Mouse (Mus musculus) myocyte (in vitro differentiated cells): ENCODE data around the gene Spaca6.
A peak's percentile ranks its signal among the peaks of the same experiment; 100 is the strongest.

ENCODE experiments used
- E2F4 ChIP-seq: IDR thresholded peaks from one replicate; pipeline ENCODE4 v1.6.1; 2011; ENCODE audit warnings: mild to moderate bottlenecking, control low read depth, moderate library complexity; ENCODE audit not compliant: insufficient read depth
- MYOD1 ChIP-seq, 3 experiments: IDR thresholded peaks; one replicate each; pipeline ENCODE4 v1.6.1; 2011; ENCODE audit warnings: control low read depth in 2 of 3, low read depth in 2 of 3, mild to moderate bottlenecking in 2 of 3, moderate library complexity in 1 of 3; ENCODE audit not compliant: insufficient read length in 2 of 3, control insufficient read depth in 1 of 3
- POLR2A ChIP-seq: IDR thresholded peaks from one replicate; pipeline ENCODE4 v1.6.1; 2011; ENCODE audit warnings: low read depth, mild to moderate bottlenecking, control low read depth, moderate library complexity; ENCODE audit not compliant: insufficient read length
- POLR2AphosphoS2 ChIP-seq: IDR thresholded peaks from one replicate; pipeline ENCODE4 v1.6.1; 2011; ENCODE audit warnings: low read depth, control low read depth; ENCODE audit not compliant: insufficient read length
- REST ChIP-seq: IDR thresholded peaks from one replicate; pipeline ENCODE4 v1.6.1; 2011; ENCODE audit warnings: mild to moderate bottlenecking, control low read depth, moderate library complexity; ENCODE audit not compliant: insufficient read depth, insufficient read length
- TCF12 ChIP-seq: IDR thresholded peaks from one replicate; pipeline ENCODE4 v1.6.1; 2011; ENCODE audit warnings: mild to moderate bottlenecking, control low read depth; ENCODE audit not compliant: poor library complexity, insufficient read depth, severe bottlenecking
- USF1 ChIP-seq: IDR thresholded peaks from one replicate; pipeline ENCODE4 v1.6.1; 2011; ENCODE audit warnings: low read depth, mild to moderate bottlenecking, control low read depth, moderate library complexity

- TF ChIP-seq POLR2A (peak; percentile 43), MYOD1 (IDR thresholded peaks at IDR 0.05; ENCODE audit: control insufficient read depth in 1 of 3, insufficient read length in 2 of 3, low read depth in 2 of 3) (no peak), USF1 (no peak), REST (no peak), POLR2AphosphoS2 (peak; percentile 87), E2F4 (no peak), TCF12 (no peak)
Measured at GRCm38 (mm10) chr17:17843534-17844261, 16.7 kb downstream of the Spaca6 start.
